Mouse (Mus musculus): ENCODE measurements around the gene Cdkl5. TPM values are rescaled to one million over a fixed set of nuclear protein-coding genes. Genes with fewer than 3 reads are reported as not detected.

Gene Cdkl5
- total and polyA plus RNA-seq, 2 experiments from 2014 or later, result 7.2 to 25.6 TPM

DNA sequence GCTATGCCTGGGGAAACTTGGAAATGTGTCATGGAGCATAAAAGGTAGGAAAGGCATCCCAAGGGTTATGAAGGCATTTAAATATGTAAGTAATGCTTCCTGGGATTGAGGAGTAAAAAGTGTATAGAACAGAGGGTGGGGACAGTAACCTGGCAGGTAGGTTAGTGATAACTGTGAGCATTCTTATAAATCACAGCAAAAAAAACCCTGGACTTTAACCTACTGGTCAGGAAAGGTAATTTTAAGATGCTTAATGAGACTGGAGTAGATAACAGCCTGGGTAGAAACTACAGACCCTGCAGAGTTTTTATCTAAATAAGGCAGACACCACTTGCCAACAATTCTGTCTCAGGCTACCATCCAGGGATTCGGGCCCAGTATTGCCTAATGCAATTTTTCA is 245.9 kb downstream of the Cdkl5 start:
- ATAC-seq (no peak), DNase-seq (no peak)
- no peak overlapping the region for H3K27ac ChIP-seq (ENCODE audit: low read depth, low read length)
- no peaks in the 10 kb centered on the region for H3K36me3 ChIP-seq (ENCODE audit: insufficient read depth)
- H3K9me3 ChIP-seq (ENCODE audit: low read length), result no peaks in the 10 kb centered on the region
- no peak overlapping the region for H3K4me2 ChIP-seq (ENCODE audit: low read depth)
- 56% methylated on average over 1 of the region's 1 CpGs for WGBS
- H3K4me1 ChIP-seq (ENCODE audit: insufficient read depth), result no peaks in the 10 kb centered on the region
- no peaks in the 10 kb centered on the region for H3K27me3 ChIP-seq (ENCODE audit: insufficient read depth, low read length)
- H3K9ac ChIP-seq, result no peak overlapping the region
- TF ChIP-seq CTCF (IDR thresholded peaks at IDR 0.05; ENCODE audit: low read depth), result no peak
- no peak overlapping the region for H3K4me3 ChIP-seq (ENCODE audit: low read depth, low read length)

DNA sequence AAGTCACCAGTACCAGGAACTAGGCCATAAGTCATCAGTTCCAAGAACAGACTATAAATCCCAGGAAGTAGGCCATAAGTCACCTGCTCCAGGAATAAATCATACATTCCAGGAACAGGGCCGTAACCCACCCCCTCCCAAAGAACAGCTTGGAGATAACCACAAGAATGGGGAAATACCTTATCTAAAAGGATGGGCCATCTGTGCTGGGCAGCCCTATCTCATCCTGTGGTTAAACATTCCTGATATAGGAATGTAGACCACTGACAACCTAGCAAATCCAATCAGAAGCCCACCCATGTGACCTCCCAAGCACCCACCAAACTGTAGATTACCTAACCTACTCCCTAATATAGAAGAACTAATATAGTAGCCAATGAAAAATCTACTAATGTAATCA is 249.1 kb downstream of the Cdkl5 start:
- Histone ChIP-seq H3K4me1 (ENCODE audit: insufficient read depth) (no peaks in the 10 kb centered on the region), H3K27ac (ENCODE audit: low read depth, low read length) (no peak overlapping the region), H3K9me3 (ENCODE audit: low read length) (no peaks in the 10 kb centered on the region), H3K27me3 (ENCODE audit: insufficient read depth, low read length) (no peaks in the 10 kb centered on the region), H3K4me2 (ENCODE audit: low read depth) (no peak overlapping the region), H3K4me3 (ENCODE audit: low read depth, low read length) (no peak overlapping the region), H3K9ac (no peak overlapping the region), H3K36me3 (ENCODE audit: insufficient read depth) (no peaks in the 10 kb centered on the region)
- WGBS, result 95% methylated on average over 1 of the region's 1 CpGs
- no peak for TF ChIP-seq CTCF (IDR thresholded peaks at IDR 0.05; ENCODE audit: low read depth)
- DNase-seq (no peak), ATAC-seq (no peak)

DNA sequence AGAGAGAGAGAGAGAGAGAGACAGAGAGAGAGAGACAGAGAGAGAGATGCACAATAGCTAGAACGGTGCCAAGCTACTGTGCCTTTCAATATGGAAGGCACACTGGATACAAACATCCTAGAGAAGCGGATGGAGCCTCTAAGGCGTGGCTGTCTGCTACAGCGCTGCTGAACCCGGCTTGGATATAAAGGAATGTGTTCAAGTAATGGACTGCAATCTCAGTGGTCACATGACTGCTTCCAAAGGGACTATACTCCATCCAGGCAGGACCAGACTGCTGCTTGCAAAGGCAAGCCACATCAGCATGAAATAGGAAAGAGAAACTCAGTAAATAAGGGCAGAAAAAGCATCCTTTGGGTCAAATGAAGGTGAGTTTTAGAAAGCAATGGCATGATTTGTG is 258.9 kb downstream of the Cdkl5 start, which contains the start of gene Ppef1:
TSS of gene Ppef1 (minus strand) at position 116 of the 400 bp plus-strand sequence.
- no peaks in the 10 kb centered on the region for H3K36me3 ChIP-seq (ENCODE audit: insufficient read depth)
- H3K4me1 ChIP-seq (ENCODE audit: insufficient read depth), result no peaks in the 10 kb centered on the region
- ATAC-seq, result no peak
- no peak within 1 kb of the TSS for H3K4me3 ChIP-seq (ENCODE audit: low read depth, low read length)
- no peak for DNase-seq
- H3K9me3 ChIP-seq (ENCODE audit: low read length), result no peaks in the 10 kb centered on the region
- H3K9ac ChIP-seq, result no peak within 1 kb of the TSS
- H3K4me2 ChIP-seq (ENCODE audit: low read depth), result no peak within 1 kb of the TSS
- H3K27ac ChIP-seq (ENCODE audit: low read depth, low read length), result no peak within 1 kb of the TSS
- H3K27me3 ChIP-seq (ENCODE audit: insufficient read depth, low read length), result no peaks in the 10 kb centered on the region
- TF ChIP-seq CTCF (IDR thresholded peaks at IDR 0.05; ENCODE audit: low read depth), result no peak
- WGBS, result 68% methylated on average over 5 of the region's 5 CpGs

Other genes starting within 250 kb of the Cdkl5 start
- not detected in 2 replicates for gene Rs1, start 226.7 kb downstream of the Cdkl5 start, total RNA-seq (2014; rRNA removed)
- 0.02 TPM in 1 of 2 replicates, not detected in the other for gene Rs1, start 226.7 kb downstream of the Cdkl5 start, polyA plus RNA-seq (2015; fragmentation: Nextera tagmentation; extraction: Ambion mirVana)
- gene Gja6, start 87.7 kb downstream of the Cdkl5 start, total RNA-seq (2014; rRNA removed), result 0.23 and 0.67 TPM in 2 replicates
- 0.07 and 0.11 TPM in 2 replicates for gene Gja6, start 87.7 kb downstream of the Cdkl5 start, polyA plus RNA-seq (2015; fragmentation: Nextera tagmentation; extraction: Ambion mirVana)
- 5.5 and 5.9 TPM in 2 replicates for gene Scml2, start 122.5 kb upstream of the Cdkl5 start, total RNA-seq (2014; rRNA removed)
- 1.2 and 1.5 TPM in 2 replicates for gene Scml2, start 122.5 kb upstream of the Cdkl5 start, polyA plus RNA-seq (2015; fragmentation: Nextera tagmentation; extraction: Ambion mirVana)